Mouse (Mus musculus) lung, adult 2 months (tissue): ENCODE results near the gene Hipk2.

Source experiments
- CTCF ChIP-seq: fragments of 200-500 bp; IDR thresholded peaks from 2 replicates; pipeline ENCODE4 v1.5.1; 2011; ENCODE audit warnings: mild to moderate bottlenecking, low read length, control low read depth; ENCODE audit not compliant: insufficient read depth
- POLR2A ChIP-seq: fragments of 200-500 bp; IDR thresholded peaks from 2 replicates; pipeline ENCODE4 v1.6.1; 2011; ENCODE audit warnings: low read depth, mild to moderate bottlenecking, control low read depth, low read length, borderline replicate concordance; ENCODE audit errors: extremely low read depth

DNA sequence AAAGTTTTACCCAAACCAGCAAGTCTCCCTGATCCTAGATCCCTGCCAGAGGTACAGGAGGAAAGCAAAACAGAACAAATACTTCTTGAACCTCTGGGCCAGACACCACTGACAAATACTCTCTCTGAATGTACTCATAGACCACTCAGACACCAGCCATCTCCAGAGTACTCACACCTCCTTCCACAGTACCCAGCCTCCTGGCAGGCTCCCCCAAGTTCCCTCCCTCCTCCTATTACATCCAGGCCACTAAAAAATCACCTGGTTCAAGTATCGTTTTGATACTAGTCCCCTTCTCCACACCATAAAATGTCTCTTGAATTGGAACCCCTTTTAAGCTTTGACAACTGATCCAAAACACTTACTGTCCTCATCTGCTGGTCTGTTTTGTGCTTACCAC is 8.7 kb downstream of the Hipk2 start:
- TF ChIP-seq CTCF (no peak), POLR2A (no peak)
